Mouse (Mus musculus): ENCODE results near the gene Kdr.

DNA sequence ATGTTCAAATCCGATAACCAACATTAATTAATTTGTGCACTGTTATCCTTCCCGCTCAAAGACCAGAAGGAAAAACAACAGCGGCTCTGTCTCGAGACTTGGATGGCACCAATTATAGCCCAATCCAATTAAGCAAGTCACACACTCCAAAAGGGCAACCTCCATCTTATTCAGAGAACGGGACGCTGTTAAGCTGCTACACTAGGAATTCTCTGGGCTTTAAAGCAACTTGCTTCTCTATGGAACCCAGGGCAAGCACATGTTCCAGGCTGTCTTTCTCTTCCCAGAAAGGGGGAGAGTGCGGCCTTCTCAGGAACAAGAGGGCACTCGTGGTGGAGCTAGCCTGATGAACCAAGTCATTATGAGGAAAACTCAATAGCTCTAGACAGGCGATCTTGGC, 1.6 kb downstream of the Kdr start:
- no peak for TF ChIP-seq CTCF (IDR thresholded peaks at IDR 0.05; ENCODE audit: low read depth, low read length)
- no peak for TF ChIP-seq TAL1 (conservative IDR thresholded peaks at IDR 0.05; ENCODE audit: low read depth, low read length)
- TF ChIP-seq POLR2AphosphoS5 (IDR thresholded peaks at IDR 0.05; ENCODE audit: insufficient replicate concordance, low read depth, low read length): no peak
